Mouse (Mus musculus): Measurements from ENCODE around the gene Ptpdc1.

The Ptpdc1 gene

DNA sequence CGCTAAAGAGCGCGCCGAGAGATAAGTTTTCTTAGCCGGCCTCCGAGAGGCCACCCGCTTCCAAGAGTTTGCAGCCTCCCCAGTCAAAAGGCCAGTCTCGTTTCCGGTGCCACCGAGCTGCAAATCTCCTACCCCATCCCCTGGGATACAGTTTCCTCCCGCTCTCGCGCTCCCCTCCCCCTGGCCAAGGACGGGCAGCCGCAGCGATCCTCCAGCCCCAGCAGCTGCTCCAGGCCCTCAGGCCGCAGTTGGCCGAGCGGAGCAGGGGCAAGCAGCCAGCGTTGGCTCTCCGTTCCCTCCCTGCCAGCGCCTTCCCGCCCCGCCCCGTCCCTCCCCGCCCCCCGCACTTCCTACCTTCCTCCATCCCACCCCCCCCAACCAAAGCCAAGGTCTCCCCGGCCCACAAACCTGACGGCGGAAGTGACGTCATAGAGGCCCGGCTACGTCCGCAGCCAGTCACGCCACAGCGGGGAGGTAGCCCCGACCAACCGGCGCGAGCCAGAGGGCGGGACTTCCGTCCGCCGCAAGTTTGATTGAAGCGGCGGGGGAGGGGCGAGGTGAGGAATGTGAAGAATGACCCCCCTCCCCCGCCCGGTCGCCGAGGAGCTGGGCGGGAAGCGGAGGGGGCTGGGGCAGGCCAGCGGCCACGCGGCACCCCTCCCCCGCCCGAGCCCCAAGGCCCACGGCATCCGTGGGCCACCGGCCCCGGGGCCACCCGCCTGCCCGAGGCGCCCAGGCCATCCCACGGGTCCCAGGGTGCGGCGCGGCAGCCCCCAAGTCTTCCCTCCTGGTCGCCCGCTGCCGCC, 79.8 kb downstream of the Ptpdc1 start:
- DNase-seq: peak; percentile 99 to 100

DNA sequence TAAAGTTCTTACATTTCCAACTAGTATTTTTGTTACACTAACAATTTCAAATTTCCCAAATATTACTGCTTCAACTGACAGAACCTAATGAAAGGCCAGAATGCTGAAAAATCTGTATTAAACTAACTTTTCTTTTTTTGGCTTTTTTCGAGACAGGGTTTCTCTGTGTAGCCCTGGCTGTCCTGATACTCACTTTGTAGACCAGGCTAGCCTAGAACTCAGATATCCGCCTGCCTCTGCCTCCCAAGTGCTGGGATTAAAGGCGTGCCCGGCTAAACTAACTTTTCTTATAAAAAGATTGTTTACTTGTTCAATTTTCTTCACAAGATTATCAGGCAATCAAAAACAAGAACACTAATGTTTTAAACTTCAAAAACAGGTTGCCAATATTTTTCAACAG, 80.6 kb downstream of the Ptpdc1 start:
- DNase-seq: no peak

DNA sequence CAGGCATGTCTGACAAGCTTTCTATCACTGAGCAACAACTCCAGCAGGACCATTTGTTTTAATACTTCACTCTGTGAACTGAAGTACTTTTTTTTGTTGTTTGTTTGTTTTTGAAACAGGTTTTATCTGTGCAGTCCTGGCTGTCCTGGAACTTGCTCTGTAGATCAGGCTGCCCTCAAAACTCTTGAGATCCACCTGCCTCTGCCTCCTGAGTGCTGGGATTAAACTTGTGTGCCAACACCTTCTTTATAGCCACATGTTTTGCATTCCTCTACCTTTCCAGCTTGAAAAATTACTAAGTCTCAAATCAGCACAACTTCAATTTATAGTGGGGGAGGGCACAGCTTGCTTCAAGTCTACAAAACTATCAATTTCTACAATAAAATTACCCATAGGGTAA, 81.1 kb downstream of the Ptpdc1 start:
- DNase-seq: no peak

DNA sequence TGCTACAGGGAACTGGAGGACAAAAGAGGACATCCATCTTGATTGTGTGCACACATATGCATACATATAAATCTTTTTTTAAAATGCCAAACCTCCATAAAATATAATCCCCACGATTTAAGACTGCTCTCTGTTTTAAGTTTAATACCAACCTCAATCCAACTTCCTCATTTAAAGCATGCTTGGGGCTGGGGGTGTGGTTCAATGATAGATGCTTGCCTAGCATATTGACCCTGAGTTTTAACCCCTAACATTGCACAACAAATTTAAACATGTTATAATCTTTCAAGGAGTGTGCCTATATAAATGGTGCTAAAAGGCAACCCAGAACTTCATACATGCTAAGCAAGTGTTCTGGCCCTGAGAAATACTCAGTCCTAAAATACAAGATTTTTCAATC, 85.0 kb downstream of the Ptpdc1 start:
- DNase-seq: no peak

- DNase-seq: no peak
Measured at GRCm38 (mm10) chr13:48533441-48533840, 92.0 kb downstream of the Ptpdc1 start.

- DNase-seq: no peak
Measured at GRCm38 (mm10) chr13:48531448-48531847, 94.0 kb downstream of the Ptpdc1 start.

DNA sequence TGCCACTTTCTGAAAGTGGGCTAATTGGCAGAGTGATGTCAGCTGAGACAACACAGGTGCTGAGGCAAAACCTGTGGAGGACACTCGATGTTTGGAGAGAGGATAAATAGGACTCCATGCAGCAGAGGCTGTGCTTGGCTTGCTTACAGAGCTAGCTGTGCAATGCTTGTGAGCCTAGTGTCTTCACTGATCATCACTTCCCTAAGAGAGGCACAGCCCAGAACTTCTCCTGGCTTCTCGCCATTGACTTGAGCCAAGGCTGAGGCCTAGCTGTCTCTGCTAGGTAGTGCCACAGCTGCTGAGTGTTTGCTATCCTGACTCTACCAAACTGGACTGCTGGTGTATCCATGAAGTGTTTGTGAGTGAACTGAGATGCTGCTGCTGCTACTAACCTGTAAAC, 94.8 kb downstream of the Ptpdc1 start:
- peak; percentile 43 to 68 for DNase-seq

DNA sequence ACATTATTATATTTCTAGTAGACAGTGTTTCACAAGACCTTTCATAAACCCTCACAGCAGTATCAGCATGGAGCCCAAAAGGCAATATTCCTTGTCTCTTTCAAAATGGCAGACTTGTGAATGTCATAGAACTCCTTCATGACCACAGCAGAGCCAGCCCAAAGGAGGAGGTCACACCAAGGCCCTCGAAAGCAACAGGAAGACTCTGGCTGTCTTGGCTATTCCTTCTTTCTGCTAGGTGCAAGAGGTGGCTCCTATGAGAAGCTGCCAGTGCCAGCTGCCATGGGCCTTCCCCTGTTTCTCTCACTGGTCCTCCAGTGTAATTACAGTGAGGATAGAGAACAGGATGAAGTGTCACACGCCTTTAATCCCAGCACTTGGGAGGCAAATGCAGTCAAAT, 96.4 kb downstream of the Ptpdc1 start:
- DNase-seq: no peak

DNA sequence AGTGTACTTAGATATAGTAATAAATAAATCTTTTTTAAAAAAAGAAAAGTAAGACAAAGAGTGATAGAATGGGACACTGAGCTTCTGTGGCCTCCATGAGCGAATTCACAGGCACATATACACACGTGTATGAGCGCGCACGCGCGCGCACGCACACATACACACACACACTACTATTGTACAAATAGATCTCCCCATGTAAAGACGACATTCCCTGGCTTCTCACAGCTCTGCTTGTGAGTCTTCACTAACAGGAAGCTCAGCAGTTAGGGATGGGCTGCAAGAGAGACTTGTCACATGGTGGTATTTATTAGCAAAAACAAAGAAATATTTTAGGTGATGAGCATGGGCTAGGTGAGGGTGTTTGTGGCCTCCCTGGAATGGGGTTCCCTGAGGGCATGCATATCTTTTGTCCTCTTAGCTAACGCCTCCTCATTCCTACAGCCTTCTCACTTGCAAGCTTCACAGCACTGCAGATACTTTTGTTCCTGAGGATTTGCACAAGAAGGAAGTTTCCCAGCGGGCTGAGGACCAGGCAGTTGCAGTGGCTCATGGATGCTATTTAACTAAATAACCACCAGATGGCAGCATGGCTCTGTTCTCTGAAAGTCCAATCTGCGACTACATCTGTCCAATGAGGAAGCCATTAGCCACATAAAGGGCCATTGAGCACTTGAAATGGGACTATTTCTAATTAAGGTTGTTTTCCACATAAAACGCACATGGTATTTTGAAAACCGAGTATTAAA, 97.2 kb downstream of the Ptpdc1 start:
- DNase-seq: peak; percentile 67 to 78

All from kidney, postnatal 36 days (tissue).